Comparison of ENCODE assay signal across 13 mouse cellular contexts in genomic region chr9:50496546-50496945, GRCm38 (mm10). TPM values are rescaled to one million over a fixed set of nuclear protein-coding genes. Genes with fewer than 3 reads are reported as not detected.
A peak's percentile ranks its signal among the peaks of the same experiment; 100 is the strongest.
DNase-seq lines count a peak whose midpoint lies in the region; ATAC-seq and TF ChIP-seq lines count a peak whose summit lies in the region.
"Had no signal": no experiment of that assay in that cellular context is flagged by ENCODE, and none has a peak within 500 bp of the region (broad histone marks: within the 10 kb centered on the region; RNA-seq: fewer than 3 reads in every experiment).

No protein-coding gene starts in this region.

- H3K9me3 ChIP-seq in kidney, postnatal 0 days (replicated peaks; ENCODE audit: low read length), result no peaks in the 10 kb centered on the region
- no peaks in the 10 kb centered on the region for H3K9me3 ChIP-seq in liver, embryonic 15.5 days (replicated peaks)

- WGBS in kidney, postnatal 0 days, result 34% methylated on average over 6 of the region's 6 CpGs
- 10% methylated on average over 6 of the region's 6 CpGs for WGBS in liver, embryonic 15.5 days (ENCODE audit: insufficient replicate concordance)

- peak; percentile 23 for DNase-seq in heart, adult 11 months
- DNase-seq in heart, postnatal 4 days, result no peak
- no peak for DNase-seq in kidney, postnatal 0 days (ENCODE audit: low spot score)
- DNase-seq in kidney, adult 11 months, result no peak
- DNase-seq in MEL-GATA-1-ER (ENCODE audit: extremely low read depth, low read depth), result peak; percentile 49
- no peak for DNase-seq in left cerebral cortex, postnatal 10 days (ENCODE audit: extremely low spot score in 1 of 2, low spot score in 2 of 2)
- no peak for DNase-seq in cerebellum, adult 9-11 months
- DNase-seq: adrenal gland, adult 2 months; right cerebral cortex, adult 18-20 months had no signal

- no peaks in the 10 kb centered on the region for H3K36me3 ChIP-seq in kidney, postnatal 0 days (ENCODE audit: insufficient read depth, low read length)
- H3K36me3 ChIP-seq in liver, embryonic 15.5 days (replicated peaks), result no peaks in the 10 kb centered on the region

- TF ChIP-seq CTCF in kidney, postnatal 0 days (IDR thresholded peaks at IDR 0.05; ENCODE audit: low read depth), result no peak

- peak overlapping the region; percentile 33; the same call in 1 of the 2 replicates for H3K4me2 ChIP-seq in kidney, postnatal 0 days (ENCODE audit: low read length)
- peak overlapping the region; percentile 29; the same call in 1 of the 2 replicates for H3K4me2 ChIP-seq in liver, embryonic 15.5 days

- no peak for ATAC-seq in kidney, postnatal 0 days (replicated peaks; ENCODE audit: low FRiP score, low read depth)
- no peak for ATAC-seq in liver, embryonic 15.5 days (ENCODE audit: insufficient read depth)
- ATAC-seq: inflammation-experienced regulatory T-cells, adult 6 months had no signal

- intact Hi-C loops in left cerebral cortex, postnatal 10 days (cut with DNase I), result no loop called here

- no peak overlapping the region for H3K9ac ChIP-seq in kidney, postnatal 0 days (ENCODE audit: low read depth, low read length)
- H3K9ac ChIP-seq in liver, embryonic 15.5 days, result no peak overlapping the region

- H3K27ac ChIP-seq in kidney, postnatal 0 days, result no peak overlapping the region
- no peak overlapping the region for H3K27ac ChIP-seq in liver, embryonic 15.5 days (replicated peaks)
- H3K27ac ChIP-seq: macrophage had no signal

- H3K27me3 ChIP-seq in kidney, postnatal 0 days (ENCODE audit: insufficient read depth, low read length), result no peaks in the 10 kb centered on the region
- H3K27me3 ChIP-seq in liver, embryonic 15.5 days, result no peaks in the 10 kb centered on the region

- no peak overlapping the region for H3K4me3 ChIP-seq in kidney, postnatal 0 days (replicated peaks; ENCODE audit: low read depth, low read length)
- no peak overlapping the region for H3K4me3 ChIP-seq in liver, embryonic 15.5 days (replicated peaks)

- 0 out of 2 replicates have a peak, but pooled peaks cover 2% of the 10 kb centered on the region for H3K4me1 ChIP-seq in kidney, postnatal 0 days (replicated peaks; ENCODE audit: insufficient read depth, low read length)
- H3K4me1 ChIP-seq in liver, embryonic 15.5 days (replicated peaks), result peaks cover 26% of the 10 kb centered on the region

RNA-seq across cellular contexts. Expression of gene Plet1, which starts 2.2 kb away (rescaled TPM):
- total RNA-seq in heart, postnatal 4 days (2021), result 1 to 10 TPM in 1 of 2 experiments, under 1 TPM in 1; 0.88 to 1.3 TPM
- polyA plus RNA-seq in kidney, postnatal 0 days (2015; fragmentation: Nextera tagmentation; extraction: Ambion mirVana), result 53.4 and 54.5 TPM in 2 replicates
- 0.17 and 0.35 TPM in 2 replicates for polyA plus RNA-seq in liver, embryonic 15.5 days (2015; fragmentation: Nextera tagmentation; extraction: Ambion mirVana)
- not detected for total RNA-seq in left cerebral cortex, postnatal 10 days (2021)
- total RNA-seq: common myeloid progenitor, adult 5-6 weeks had no signal
- polyA plus RNA-seq: adrenal gland, adult 2 months; inflammation-experienced regulatory T-cells, adult 6 months; macrophage had no signal

RNA-seq across cellular contexts. Expression of gene Pts, which starts 32.0 kb away (rescaled TPM):
- total RNA-seq in heart, postnatal 4 days (2021), result 10 to 100 TPM; 27.7 to 36.5 TPM
- polyA plus RNA-seq in kidney, postnatal 0 days (2015; fragmentation: Nextera tagmentation; extraction: Ambion mirVana), result 133 and 139 TPM in 2 replicates
- polyA plus RNA-seq in liver, embryonic 15.5 days (2015; fragmentation: Nextera tagmentation; extraction: Ambion mirVana), result 32.6 and 36.1 TPM in 2 replicates
- total RNA-seq in left cerebral cortex, postnatal 10 days (2021), result 10 to 100 TPM; 46.7 to 48.0 TPM

RNA-seq across cellular contexts. Expression of gene Il18, which starts 58.1 kb away (rescaled TPM):
- total RNA-seq in heart, postnatal 4 days (2021), result 1 to 10 TPM; 1.3 to 2.0 TPM
- 3.7 and 5.2 TPM in 2 replicates for polyA plus RNA-seq in kidney, postnatal 0 days (2015; fragmentation: Nextera tagmentation; extraction: Ambion mirVana)
- 10.1 and 11.1 TPM in 2 replicates for polyA plus RNA-seq in liver, embryonic 15.5 days (2015; fragmentation: Nextera tagmentation; extraction: Ambion mirVana)
- total RNA-seq in left cerebral cortex, postnatal 10 days (2021), result 10 to 100 TPM; 18.5 to 19.1 TPM

RNA-seq across cellular contexts. Expression of gene Bco2, which starts 58.4 kb away (rescaled TPM):
- under 1 TPM; 0.12 to 0.20 TPM for total RNA-seq in heart, postnatal 4 days (2021)
- 0.17 and 0.27 TPM in 2 replicates for polyA plus RNA-seq in kidney, postnatal 0 days (2015; fragmentation: Nextera tagmentation; extraction: Ambion mirVana)
- 0.60 and 0.67 TPM in 2 replicates for polyA plus RNA-seq in liver, embryonic 15.5 days (2015; fragmentation: Nextera tagmentation; extraction: Ambion mirVana)
- total RNA-seq in left cerebral cortex, postnatal 10 days (2021), result 1 to 10 TPM; 1.6 to 1.8 TPM
- total RNA-seq: common myeloid progenitor, adult 5-6 weeks had no signal

Comparison
In these comparisons a context has a peak if more than half of its experiments do, and no peak if none do; other contexts are left out.
1. DNase-seq: peak in heart, adult 11 months (single experiment) and MEL-GATA-1-ER (single experiment); none in heart, postnatal 4 days (single experiment), kidney, postnatal 0 days (single experiment), kidney, adult 11 months (single experiment), left cerebral cortex, postnatal 10 days (0 of 2) and cerebellum, adult 9-11 months (single experiment).
2. RNA of gene Il18, which starts 58.1 kb away (total RNA-seq): 18.5 to 19.1 TPM in left cerebral cortex, postnatal 10 days; 1.3 to 2.0 TPM in heart, postnatal 4 days; every median in the first group is over 4 times any median in the second.